Mouse (Mus musculus) kidney, adult 2 months (tissue): Measurements from ENCODE around the gene Klhl21.
"Not testable (repeated sequence)": the region's sequence is repeated elsewhere in the genome, so short reads cannot be mapped to it uniquely, and the experiment has no call there.

Experiments
- CTCF ChIP-seq: fragments of 200-500 bp; conservative IDR thresholded peaks from 2 replicates; pipeline ENCODE4 v1.5.1; 2011; ENCODE audit warnings: low read depth, mild to moderate bottlenecking, control low read depth, low read length, moderate library complexity, mixed read lengths; ENCODE audit not compliant: insufficient read depth, insufficient read length
- POLR2A ChIP-seq: fragments of 200-500 bp; IDR thresholded peaks from one replicate; pipeline ENCODE4 v1.6.1; 2011; ENCODE audit warnings: low read depth, low read length, control low read depth

DNA sequence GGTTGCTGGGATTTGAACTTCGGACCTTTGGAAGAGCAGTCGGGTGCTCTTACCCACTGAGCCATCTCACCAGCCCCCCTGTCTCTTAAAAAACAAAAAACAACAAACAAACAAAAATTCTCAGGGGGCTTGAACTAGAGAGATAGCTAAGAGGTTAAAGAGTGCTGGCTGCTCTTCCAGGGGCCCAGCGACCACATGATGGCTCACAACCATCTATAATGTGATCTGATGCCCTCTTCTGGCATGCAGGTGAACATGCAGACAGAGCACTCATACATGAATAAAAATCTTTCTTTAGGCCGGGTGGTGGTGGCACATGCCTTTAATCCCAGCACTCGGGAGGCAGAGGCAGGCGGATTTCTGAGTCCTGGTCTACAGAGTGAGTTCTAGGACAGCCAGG, 27.9 kb downstream of the Klhl21 start:
- peak; percentile 34 for TF ChIP-seq CTCF
- not testable (repeated sequence) for TF ChIP-seq POLR2A
